Mouse (Mus musculus) liver, adult (tissue): ENCODE results near the gene D930048N14Rik.

Experiments used
- GATA4 ChIP-seq: IDR thresholded peaks from 2 replicates; pipeline ENCODE4 v1.6.1; 2014; ENCODE audit warnings: mild to moderate bottlenecking, low read length; ENCODE audit not compliant: insufficient replicate concordance

D930048N14Rik gene

DNA sequence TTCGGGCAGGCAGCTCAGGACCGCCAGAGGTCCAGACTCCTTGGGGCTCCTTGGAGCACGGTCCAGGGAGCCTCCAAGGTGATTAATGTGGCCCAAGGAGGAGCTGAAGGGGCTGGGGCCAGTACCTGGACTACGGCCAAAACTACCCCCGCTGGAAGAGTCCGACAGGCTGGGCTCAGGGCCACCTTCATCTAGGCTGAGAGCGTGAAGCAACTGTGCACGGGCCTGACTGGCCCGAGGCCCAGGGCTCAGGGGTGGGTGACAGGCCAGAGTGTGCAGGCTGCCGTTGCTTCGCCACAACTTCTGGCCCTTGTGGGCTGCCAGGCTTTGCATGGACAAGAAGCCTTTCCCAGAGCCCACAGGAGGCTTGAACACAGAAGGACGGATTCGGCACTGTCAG lies 5.5 kb upstream of the D930048N14Rik start:
- no peak for TF ChIP-seq GATA4

GRCm38 (mm10) chr11:51646245-51646644 lies 4.5 kb upstream of the D930048N14Rik start:
- TF ChIP-seq GATA4: no peak

- no peak for TF ChIP-seq GATA4
Observed at GRCm38 (mm10) chr11:51646751-51647667, 3.7 kb upstream of the D930048N14Rik start.

- TF ChIP-seq GATA4: no peak
Observed at GRCm38 (mm10) chr11:51648566-51648965, 2.2 kb upstream of the D930048N14Rik start.

GRCm38 (mm10) chr11:51649111-51649888 lies 1.5 kb upstream of the D930048N14Rik start:
- no peak for TF ChIP-seq GATA4

DNA sequence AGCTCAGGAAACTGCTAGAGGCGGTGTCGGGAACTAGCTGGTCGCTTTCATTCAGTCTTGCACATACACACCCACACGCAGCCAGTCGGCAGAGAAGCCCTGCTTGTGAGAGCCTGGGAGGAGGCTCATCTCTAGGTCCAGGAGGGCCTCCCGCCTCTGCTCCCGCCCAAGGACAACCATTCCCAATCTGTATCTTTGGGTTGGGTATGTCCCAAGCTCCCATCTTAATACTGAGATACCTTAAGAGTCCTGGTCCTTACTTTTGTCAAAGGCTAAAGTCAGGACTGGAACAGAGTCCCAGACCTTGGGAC lies 910 bp upstream of the D930048N14Rik start:
- no peak for TF ChIP-seq GATA4

GRCm38 (mm10) chr11:51650261-51650660 lies 493 bp upstream of the D930048N14Rik start:
- no peak for TF ChIP-seq GATA4

GRCm38 (mm10) chr11:51652889-51653418 lies 2.2 kb downstream of the D930048N14Rik start:
- peak; percentile 88 for TF ChIP-seq GATA4

DNA sequence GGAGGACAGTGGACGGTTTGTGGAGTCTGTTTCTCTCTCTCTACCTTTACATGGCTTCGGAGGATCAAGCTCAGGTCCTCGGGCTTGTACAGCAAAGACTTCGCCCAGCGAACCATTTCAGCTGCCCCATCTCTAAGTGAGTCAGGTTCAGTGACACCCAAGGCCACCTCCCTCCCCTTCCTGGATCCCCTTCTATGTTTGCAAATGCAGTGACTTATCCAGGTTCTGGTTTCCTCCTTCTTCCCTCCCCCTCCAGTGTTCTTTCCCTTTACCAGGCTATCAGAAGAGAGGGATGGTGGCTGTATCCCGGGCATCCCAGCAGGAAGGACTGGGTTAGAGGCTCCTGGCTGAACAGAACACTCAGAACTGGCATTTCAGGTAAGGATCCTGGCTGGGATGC lies 3.0 kb downstream of the D930048N14Rik start:
- no peak for TF ChIP-seq GATA4

GRCm38 (mm10) chr11:51654891-51655290 lies 4.1 kb downstream of the D930048N14Rik start:
- TF ChIP-seq GATA4: no peak

GRCm38 (mm10) chr11:51656798-51657521 lies 6.2 kb downstream of the D930048N14Rik start:
- TF ChIP-seq GATA4: no peak

GRCm38 (mm10) chr11:51658291-51658690 lies 7.5 kb downstream of the D930048N14Rik start:
- no peak for TF ChIP-seq GATA4

DNA sequence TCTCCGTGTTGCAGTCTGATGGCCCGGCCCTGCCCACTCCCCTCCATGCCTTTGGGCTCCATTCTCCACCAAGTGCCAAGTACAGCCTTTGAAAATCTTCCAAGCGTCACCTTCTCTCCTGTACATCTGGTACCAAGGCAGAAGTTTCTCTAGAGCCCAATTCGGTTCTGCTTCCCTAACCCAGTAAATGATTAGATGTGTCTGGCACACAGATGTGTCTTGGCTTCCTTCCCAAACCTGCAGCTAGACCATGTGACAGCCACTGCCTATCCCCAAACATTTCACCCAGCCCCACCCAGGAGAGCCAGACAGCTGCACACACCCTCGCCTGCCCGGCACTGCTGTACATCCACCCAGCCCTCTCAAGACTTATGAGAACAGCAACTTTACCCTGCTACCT lies 8.0 kb downstream of the D930048N14Rik start:
- no peak for TF ChIP-seq GATA4

DNA sequence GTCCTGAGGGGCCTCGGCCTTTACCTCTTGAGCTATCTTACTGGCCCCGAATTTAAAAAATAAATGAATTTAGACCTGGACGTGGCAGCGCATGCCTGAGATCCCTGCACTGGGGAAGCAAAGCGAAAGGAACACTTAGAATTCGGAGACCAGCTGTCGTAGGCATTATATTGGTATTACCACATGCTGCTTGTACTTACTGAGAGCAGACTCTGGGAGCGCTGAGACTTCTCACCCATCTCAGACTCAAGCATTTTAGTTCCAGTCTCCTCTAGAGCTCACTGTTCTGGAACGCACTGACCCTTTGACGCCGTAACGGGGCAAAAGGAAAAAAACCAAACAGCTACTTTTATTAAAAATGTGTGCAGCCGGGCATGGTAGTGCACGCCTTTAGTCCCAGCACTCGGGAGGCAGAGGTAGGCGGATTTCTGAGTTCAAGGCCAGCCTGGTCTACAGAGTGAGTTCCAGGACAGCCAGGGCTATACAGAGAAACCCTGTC lies 11.2 kb downstream of the D930048N14Rik start:
- TF ChIP-seq GATA4: no peak

DNA sequence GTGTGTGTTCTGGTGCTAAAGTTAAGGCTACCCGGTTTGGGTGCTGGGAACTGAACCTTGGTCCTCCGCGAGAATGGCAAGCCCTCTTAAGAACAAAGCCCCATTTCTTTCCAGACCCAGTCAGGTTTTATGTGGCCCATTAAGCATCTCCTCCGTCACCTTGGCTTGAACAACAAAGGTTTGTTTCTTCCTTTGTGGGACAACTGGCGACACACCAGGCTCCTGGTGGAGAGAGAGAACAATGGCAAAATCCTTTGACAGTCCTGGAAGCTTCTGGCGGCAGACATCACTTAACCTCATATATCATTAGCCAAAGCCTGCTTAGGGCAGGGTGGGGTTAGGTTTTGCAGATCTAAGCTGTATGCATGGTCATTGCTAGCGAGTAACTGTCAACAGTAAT lies 11.9 kb downstream of the D930048N14Rik start:
- TF ChIP-seq GATA4: no peak

- no peak for TF ChIP-seq GATA4
Observed at GRCm38 (mm10) chr11:51670846-51671245, 20.1 kb downstream of the D930048N14Rik start.

DNA sequence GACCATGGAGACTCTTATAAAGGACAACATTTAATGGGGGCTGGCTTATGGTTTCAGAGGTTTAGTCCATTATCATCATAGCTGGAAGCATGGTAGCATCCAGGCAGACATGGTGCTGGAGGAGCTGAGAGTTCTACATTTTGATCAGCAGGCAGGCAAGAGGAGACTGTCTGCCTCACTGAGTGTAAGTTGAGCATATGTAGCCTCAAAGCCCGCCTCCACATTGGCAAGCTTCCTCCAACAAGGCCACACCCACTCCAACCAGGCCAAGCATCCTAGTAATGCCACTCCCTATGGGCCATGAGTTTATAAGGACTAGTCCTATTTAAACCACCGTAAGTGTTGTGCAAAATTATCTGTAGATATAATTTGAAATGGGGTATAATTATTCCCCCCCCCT lies 20.6 kb downstream of the D930048N14Rik start:
- no peak for TF ChIP-seq GATA4
